Mouse (Mus musculus): ENCODE data around the gene Ehd2. TPM values are rescaled to one million over a fixed set of nuclear protein-coding genes. Genes with fewer than 3 reads are reported as not detected.
A peak's percentile ranks its signal among the peaks of the same experiment; 100 is the strongest.

The Ehd2 gene
- polyA plus RNA-seq, 1 experiment, result 9.7 TPM

- DNase-seq (ENCODE audit: low read depth), result peak; percentile 17
- TF ChIP-seq POLR2A (IDR thresholded peaks at IDR 0.05; ENCODE audit: borderline replicate concordance, extremely low read depth, insufficient read depth, insufficient read length, poor library complexity, severe bottlenecking) (no peak), CTCF (IDR thresholded peaks at IDR 0.05; ENCODE audit: borderline replicate concordance, extremely low read depth, insufficient read depth, insufficient read length) (no peak)
Measured at GRCm38 (mm10) chr7:16002171-16002570, 34.8 kb upstream of the Ehd2 start.

DNA sequence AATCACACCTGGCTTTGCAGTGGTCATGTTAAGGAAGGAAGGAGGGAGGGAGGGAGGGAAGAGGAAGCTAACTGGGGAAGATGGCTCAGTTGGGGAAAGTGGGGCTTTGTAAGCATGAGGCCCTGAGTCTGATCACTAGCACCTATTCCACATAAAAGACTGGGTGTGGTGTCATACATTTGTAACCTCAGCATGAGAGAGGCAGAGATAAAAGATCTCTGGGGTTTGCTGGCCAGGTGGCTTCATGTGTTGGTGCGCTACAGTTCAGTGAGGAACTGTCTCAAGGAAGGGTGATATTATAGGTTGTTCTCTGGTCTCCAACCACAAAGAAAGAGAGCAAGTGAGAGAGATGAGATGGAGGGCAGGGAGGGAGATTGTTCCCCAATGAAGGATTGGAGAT, 34.3 kb upstream of the Ehd2 start:
- TF ChIP-seq CTCF (IDR thresholded peaks at IDR 0.05; ENCODE audit: borderline replicate concordance, extremely low read depth, insufficient read depth, insufficient read length) (no peak), POLR2A (IDR thresholded peaks at IDR 0.05; ENCODE audit: borderline replicate concordance, extremely low read depth, insufficient read depth, insufficient read length, poor library complexity, severe bottlenecking) (no peak)
- no peak for DNase-seq (ENCODE audit: low read depth)

DNA sequence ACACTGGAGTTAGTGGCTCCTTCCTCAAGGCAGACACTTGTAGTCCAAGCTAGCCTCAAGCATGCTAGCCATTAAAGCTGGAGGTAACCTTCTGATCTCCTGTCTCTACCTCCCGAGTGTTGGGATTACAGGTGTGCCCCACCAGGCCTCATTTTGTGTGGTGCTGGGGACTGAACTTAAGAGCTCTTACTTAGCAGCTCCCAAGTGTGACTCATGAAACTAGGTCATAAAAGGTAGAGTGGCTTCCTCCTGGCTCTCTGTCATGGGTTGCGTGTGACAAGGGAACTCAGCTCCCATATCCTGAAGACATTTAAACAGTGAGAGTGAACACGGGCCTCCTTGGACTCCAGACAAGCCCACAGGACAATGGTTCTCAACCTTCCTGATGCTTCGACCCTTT, 26.4 kb upstream of the Ehd2 start:
- DNase-seq (ENCODE audit: low read depth), result no peak
- no peak for TF ChIP-seq POLR2A (IDR thresholded peaks at IDR 0.05; ENCODE audit: borderline replicate concordance, extremely low read depth, insufficient read depth, insufficient read length, poor library complexity, severe bottlenecking)
- TF ChIP-seq CTCF (IDR thresholded peaks at IDR 0.05; ENCODE audit: borderline replicate concordance, extremely low read depth, insufficient read depth, insufficient read length), result no peak

- TF ChIP-seq CTCF (IDR thresholded peaks at IDR 0.05; ENCODE audit: borderline replicate concordance, extremely low read depth, insufficient read depth, insufficient read length) (no peak), POLR2A (IDR thresholded peaks at IDR 0.05; ENCODE audit: borderline replicate concordance, extremely low read depth, insufficient read depth, insufficient read length, poor library complexity, severe bottlenecking) (no peak)
- no peak for DNase-seq (ENCODE audit: low read depth)
Measured at GRCm38 (mm10) chr7:15993152-15993551, 25.8 kb upstream of the Ehd2 start.

DNA sequence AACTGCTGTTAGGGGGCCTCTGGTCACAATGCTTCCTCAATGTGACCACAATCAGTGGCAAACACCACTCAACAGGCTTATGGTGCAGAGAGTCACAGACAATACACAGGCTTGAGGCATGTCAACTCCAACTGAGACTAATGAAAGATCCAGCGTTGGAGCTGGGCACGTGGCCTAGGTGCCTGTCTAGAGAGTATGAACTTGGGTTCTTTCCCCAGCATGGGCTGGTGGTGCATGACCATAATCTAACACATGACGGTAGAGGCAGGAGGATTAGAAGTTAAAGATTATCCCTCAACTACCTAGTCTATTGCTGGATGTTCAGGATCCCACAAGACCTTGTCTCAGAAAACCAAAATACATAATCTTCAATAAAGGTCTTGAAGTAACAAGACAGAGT, 24.4 kb upstream of the Ehd2 start:
- TF ChIP-seq CTCF (IDR thresholded peaks at IDR 0.05; ENCODE audit: borderline replicate concordance, extremely low read depth, insufficient read depth, insufficient read length), result no peak
- TF ChIP-seq POLR2A (IDR thresholded peaks at IDR 0.05; ENCODE audit: borderline replicate concordance, extremely low read depth, insufficient read depth, insufficient read length, poor library complexity, severe bottlenecking), result no peak
- no peak for DNase-seq (ENCODE audit: low read depth)

GRCm38 (mm10) chr7:15987661-15988356, 20.4 kb upstream of the Ehd2 start:
- no peak for DNase-seq (ENCODE audit: low read depth)
- TF ChIP-seq CTCF (IDR thresholded peaks at IDR 0.05; ENCODE audit: borderline replicate concordance, extremely low read depth, insufficient read depth, insufficient read length), result no peak
- no peak for TF ChIP-seq POLR2A (IDR thresholded peaks at IDR 0.05; ENCODE audit: borderline replicate concordance, extremely low read depth, insufficient read depth, insufficient read length, poor library complexity, severe bottlenecking)

DNA sequence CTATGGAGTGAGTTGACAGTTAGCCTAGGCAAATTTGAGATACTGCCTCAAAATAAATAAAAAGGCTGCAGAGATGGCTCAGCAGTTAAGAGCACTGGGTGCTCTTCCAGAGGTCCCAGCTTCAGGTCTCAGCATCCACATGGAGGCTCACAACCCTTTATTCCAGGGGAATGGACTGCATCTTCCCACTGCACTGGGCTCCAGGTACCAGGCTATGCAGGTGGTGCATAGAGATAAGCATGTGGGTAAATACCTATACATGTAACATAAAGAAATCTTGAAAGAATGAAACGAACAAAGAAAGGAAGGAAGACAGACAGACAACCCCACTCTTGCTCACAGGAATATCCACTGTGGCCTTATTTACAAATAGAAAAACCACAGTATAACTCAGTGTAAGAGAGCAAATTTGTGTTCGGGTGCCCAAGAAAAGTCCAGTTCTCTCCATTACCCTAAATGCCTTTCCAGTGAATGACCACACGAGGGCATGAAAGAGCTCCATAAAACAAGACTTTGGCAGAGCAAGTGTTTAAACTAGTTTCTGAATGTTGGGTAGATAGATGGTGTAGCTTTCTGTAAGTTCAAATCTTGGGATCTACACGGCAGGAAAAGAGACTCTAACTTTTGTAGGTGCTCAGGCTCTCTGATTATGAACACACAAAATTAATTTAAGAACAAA, 15.5 kb upstream of the Ehd2 start:
- DNase-seq (ENCODE audit: low read depth), result peak; percentile 64
- TF ChIP-seq POLR2A (IDR thresholded peaks at IDR 0.05; ENCODE audit: borderline replicate concordance, extremely low read depth, insufficient read depth, insufficient read length, poor library complexity, severe bottlenecking) (no peak), CTCF (IDR thresholded peaks at IDR 0.05; ENCODE audit: borderline replicate concordance, extremely low read depth, insufficient read depth, insufficient read length) (peak; percentile 65; the same call in 1 of the 2 replicates)

- no peak for DNase-seq (ENCODE audit: low read depth)
- TF ChIP-seq POLR2A (IDR thresholded peaks at IDR 0.05; ENCODE audit: borderline replicate concordance, extremely low read depth, insufficient read depth, insufficient read length, poor library complexity, severe bottlenecking) (no peak), CTCF (IDR thresholded peaks at IDR 0.05; ENCODE audit: borderline replicate concordance, extremely low read depth, insufficient read depth, insufficient read length) (no peak)
Measured at GRCm38 (mm10) chr7:15981538-15981937, 14.2 kb upstream of the Ehd2 start.

DNA sequence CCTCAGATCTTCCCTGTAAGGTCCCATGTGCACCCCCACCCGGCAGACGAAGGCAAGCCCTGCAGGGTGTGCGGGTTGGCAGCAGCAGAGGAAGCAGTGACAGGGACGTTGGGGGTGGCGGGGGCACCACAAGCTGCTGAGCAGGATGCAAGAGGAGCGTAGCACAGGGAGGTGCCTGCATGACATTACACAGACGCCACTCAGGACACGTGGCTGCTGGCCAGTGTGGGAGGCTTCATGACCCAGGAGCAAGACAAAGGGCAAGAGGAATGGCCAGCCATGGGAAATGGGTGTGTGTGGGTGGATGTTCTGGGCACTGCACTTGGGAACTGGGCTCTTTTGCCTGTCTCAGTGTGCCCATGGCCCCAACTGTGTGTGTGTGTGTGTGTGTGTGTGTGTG, 12.9 kb upstream of the Ehd2 start:
- TF ChIP-seq POLR2A (IDR thresholded peaks at IDR 0.05; ENCODE audit: borderline replicate concordance, extremely low read depth, insufficient read depth, insufficient read length, poor library complexity, severe bottlenecking) (no peak), CTCF (IDR thresholded peaks at IDR 0.05; ENCODE audit: borderline replicate concordance, extremely low read depth, insufficient read depth, insufficient read length) (no peak)
- DNase-seq (ENCODE audit: low read depth), result no peak

DNA sequence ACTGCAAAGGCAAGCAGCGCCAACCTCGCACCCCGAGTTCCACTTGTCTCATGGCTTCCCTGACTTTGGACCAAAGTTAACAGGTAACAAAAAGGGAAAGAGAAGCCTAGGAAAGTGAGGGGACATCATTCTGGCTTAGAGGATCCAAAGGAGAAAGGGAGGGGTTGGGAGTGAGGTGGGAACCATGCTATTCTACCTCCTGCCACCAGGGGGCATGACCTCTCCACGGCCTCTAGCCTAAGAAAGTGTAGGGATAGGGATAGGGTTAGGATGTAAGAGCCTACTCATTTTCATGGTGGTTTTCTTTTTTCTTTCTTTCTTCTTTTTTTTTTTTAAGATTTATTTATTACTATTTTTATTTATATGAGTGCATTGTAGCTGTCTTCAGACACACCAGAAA, 8.5 kb upstream of the Ehd2 start:
- DNase-seq (ENCODE audit: low read depth), result peak; percentile 35

GRCm38 (mm10) chr7:15975451-15975850, 8.1 kb upstream of the Ehd2 start:
- no peak for TF ChIP-seq POLR2A (IDR thresholded peaks at IDR 0.05; ENCODE audit: borderline replicate concordance, extremely low read depth, insufficient read depth, insufficient read length, poor library complexity, severe bottlenecking)
- no peak for TF ChIP-seq CTCF (IDR thresholded peaks at IDR 0.05; ENCODE audit: borderline replicate concordance, extremely low read depth, insufficient read depth, insufficient read length)
- no peak for DNase-seq (ENCODE audit: low read depth)

More for the DNA sequence above, 8.5 kb upstream of the Ehd2 start:
- TF ChIP-seq POLR2A (IDR thresholded peaks at IDR 0.05; ENCODE audit: borderline replicate concordance, extremely low read depth, insufficient read depth, insufficient read length, poor library complexity, severe bottlenecking) (no peak), CTCF (IDR thresholded peaks at IDR 0.05; ENCODE audit: borderline replicate concordance, extremely low read depth, insufficient read depth, insufficient read length) (peak; percentile 82)

- DNase-seq (ENCODE audit: low read depth), result peak; percentile 27
- TF ChIP-seq CTCF (IDR thresholded peaks at IDR 0.05; ENCODE audit: borderline replicate concordance, extremely low read depth, insufficient read depth, insufficient read length) (peak; percentile 81), POLR2A (IDR thresholded peaks at IDR 0.05; ENCODE audit: borderline replicate concordance, extremely low read depth, insufficient read depth, insufficient read length, poor library complexity, severe bottlenecking) (no peak)
Measured at GRCm38 (mm10) chr7:15974712-15975111, 7.3 kb upstream of the Ehd2 start.
